Mouse (Mus musculus) hindbrain, embryonic 16.5 days (tissue): ENCODE data around the gene Pcgf5. TPM values are rescaled to one million over a fixed set of nuclear protein-coding genes. Genes with fewer than 3 reads are reported as not detected.
A peak's percentile ranks its signal among the peaks of the same experiment; 100 is the strongest.

ENCODE experiments used
- ATAC-seq: fragments of 200-750 bp; cut with Nextera tagmentation; 2 replicates; pipeline ENCODE4 v1.8.0; 2017; ENCODE audit warnings: moderate TSS enrichment, moderate library complexity
- H3K27ac ChIP-seq: fragments of 300-500 bp; sonication (generic); 2 replicates; pipeline ENCODE4 v1.5.1; 2014; ENCODE audit warnings: low read depth, mild to moderate bottlenecking, control low read depth, low read length, moderate library complexity
- H3K27me3 ChIP-seq: fragments of 300-500 bp; sonication (generic); replicated peaks from 2 replicates; pipeline ENCODE4 v1.6.1; 2014; ENCODE audit warnings: low read length; ENCODE audit not compliant: control insufficient read depth, insufficient read depth
- H3K36me3 ChIP-seq: fragments of 300-500 bp; sonication (generic); 2 replicates; pipeline ENCODE4 v1.6.1; 2014; ENCODE audit warnings: mild to moderate bottlenecking, low read length, moderate library complexity, mixed read lengths; ENCODE audit not compliant: control insufficient read depth, insufficient read depth
- H3K4me1 ChIP-seq: fragments of 300-500 bp; sonication (generic); 2 replicates; pipeline ENCODE4 v1.6.1; 2014; ENCODE audit warnings: low read depth, low read length; ENCODE audit not compliant: control insufficient read depth, insufficient read depth
- H3K4me2 ChIP-seq: fragments of 300-500 bp; sonication (generic); 2 replicates; pipeline ENCODE4 v1.6.1; 2014; ENCODE audit warnings: mild to moderate bottlenecking, low read length, control low read depth, moderate library complexity
- H3K4me3 ChIP-seq: fragments of 300-500 bp; sonication (generic); 2 replicates; pipeline ENCODE4 v1.5.1; 2014; ENCODE audit warnings: mild to moderate bottlenecking, low read length, control low read depth, moderate library complexity
- H3K9ac ChIP-seq: fragments of 300-500 bp; sonication (generic); 2 replicates; pipeline ENCODE4 v1.6.1; 2014; ENCODE audit warnings: low read depth, mild to moderate bottlenecking, control low read depth, low read length, moderate library complexity
- H3K9me3 ChIP-seq: fragments of 300-500 bp; sonication (generic); 2 replicates; pipeline ENCODE4 v1.6.1; 2014; ENCODE audit warnings: mild to moderate bottlenecking, low read length, moderate library complexity; ENCODE audit not compliant: control insufficient read depth
- WGBS: fragments of 180-500 bp; shearing (Covaris S2); extraction: QIAGEN DNeasy Blood & Tissue Kit; methylation state at CpG from one replicate; pipeline ENCODE4 v1.1.7; 2014; 5-methylcytosine and 5-hydroxymethylcytosine counted together
- polyA plus RNA-seq: library from polyadenylated mRNA; unstranded; fragments of >200 nt; fragmentation: Nextera tagmentation; extraction: Ambion mirVana; gene quantifications from 2 replicates; pipeline ENCODE4 v1.2.1, GENCODE M21; 2015

Gene Pcgf5
- polyA plus RNA-seq, 1 experiment from 2014 or later, result 7.2 TPM

DNA sequence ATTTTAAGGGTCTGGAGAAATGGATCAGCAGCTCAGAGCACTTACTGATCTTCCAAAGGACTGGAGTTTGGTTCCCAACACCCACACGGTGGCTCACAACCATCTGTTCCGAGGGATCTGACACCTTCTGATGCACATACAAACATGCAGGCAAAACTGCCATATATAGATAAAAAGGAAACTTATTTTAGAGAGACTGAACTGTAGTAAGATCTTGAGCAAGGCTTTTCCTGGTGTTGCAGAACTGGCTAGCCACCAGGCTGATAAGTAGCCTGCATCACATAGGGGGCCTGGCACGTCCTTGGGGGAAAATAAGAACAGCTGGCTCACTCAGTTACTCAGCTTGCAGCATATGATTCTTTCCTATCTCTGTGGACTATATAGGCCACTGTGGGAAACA, 147.4 kb downstream of the Pcgf5 start:
- Histone ChIP-seq H3K36me3 (no peaks in the 10 kb centered on the region), H3K27ac (no peak overlapping the region), H3K4me3 (no peak overlapping the region), H3K9me3 (no peaks in the 10 kb centered on the region), H3K9ac (no peak overlapping the region), H3K4me1 (no peaks in the 10 kb centered on the region), H3K27me3 (no peaks in the 10 kb centered on the region), H3K4me2 (no peak overlapping the region)
- ATAC-seq, result no peak
- WGBS, result 82% methylated on average over 3 of the region's 3 CpGs

DNA sequence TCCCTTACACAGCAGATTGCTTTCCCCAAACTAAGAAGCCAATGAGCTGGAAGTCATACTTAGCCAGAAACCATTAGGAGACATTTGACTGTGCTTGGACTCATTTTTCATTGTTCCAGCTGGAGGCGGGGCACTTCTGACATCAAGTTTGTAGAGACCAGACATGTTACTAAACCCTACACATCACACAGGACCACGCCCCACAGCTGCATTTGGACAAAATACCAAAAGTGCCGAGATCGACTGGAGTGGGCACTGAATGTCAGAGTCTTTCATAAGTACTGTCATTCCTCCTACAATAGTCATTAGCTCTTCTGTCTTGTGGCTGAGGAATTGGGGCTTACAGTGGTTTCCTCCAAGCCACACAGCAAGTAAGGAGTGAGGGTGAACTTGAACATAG, 148.4 kb downstream of the Pcgf5 start:
- Histone ChIP-seq H3K27me3 (no peaks in the 10 kb centered on the region), H3K27ac (no peak overlapping the region), H3K4me2 (no peak overlapping the region), H3K9me3 (no peaks in the 10 kb centered on the region), H3K4me1 (no peaks in the 10 kb centered on the region), H3K36me3 (no peaks in the 10 kb centered on the region), H3K4me3 (no peak overlapping the region), H3K9ac (no peak overlapping the region)
- ATAC-seq, result 0 out of 2 replicates have a peak, but pooled peaks have one; percentile 2
- 83% methylated on average over 4 of the region's 4 CpGs for WGBS

DNA sequence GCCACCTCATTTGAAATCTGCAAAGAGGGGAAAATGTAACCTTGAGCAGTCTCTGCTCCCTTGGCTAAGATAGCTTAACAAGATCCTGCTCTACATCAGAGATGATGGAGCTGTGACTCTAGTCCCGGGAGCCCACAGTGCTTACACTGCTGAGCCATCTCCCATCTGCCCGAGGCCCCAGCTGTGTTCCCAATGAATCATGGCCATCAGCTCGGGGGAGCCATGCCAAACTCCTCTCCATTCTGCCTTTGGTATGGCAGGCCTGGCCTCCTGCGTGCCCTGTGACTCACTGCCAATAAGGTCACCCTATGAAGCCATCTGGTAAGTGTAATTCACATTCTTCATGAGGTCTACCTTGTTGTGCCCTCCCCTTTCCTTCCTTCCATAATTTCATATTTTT, 149.0 kb downstream of the Pcgf5 start:
- Histone ChIP-seq H3K9me3 (no peaks in the 10 kb centered on the region), H3K4me1 (no peaks in the 10 kb centered on the region), H3K9ac (no peak overlapping the region), H3K27ac (no peak overlapping the region), H3K4me3 (no peak overlapping the region), H3K36me3 (no peaks in the 10 kb centered on the region), H3K4me2 (no peak overlapping the region), H3K27me3 (no peaks in the 10 kb centered on the region)
- 0 out of 2 replicates have a peak, but pooled peaks have one; percentile 48 for ATAC-seq
- 65% methylated on average over 4 of the region's 4 CpGs for WGBS

DNA sequence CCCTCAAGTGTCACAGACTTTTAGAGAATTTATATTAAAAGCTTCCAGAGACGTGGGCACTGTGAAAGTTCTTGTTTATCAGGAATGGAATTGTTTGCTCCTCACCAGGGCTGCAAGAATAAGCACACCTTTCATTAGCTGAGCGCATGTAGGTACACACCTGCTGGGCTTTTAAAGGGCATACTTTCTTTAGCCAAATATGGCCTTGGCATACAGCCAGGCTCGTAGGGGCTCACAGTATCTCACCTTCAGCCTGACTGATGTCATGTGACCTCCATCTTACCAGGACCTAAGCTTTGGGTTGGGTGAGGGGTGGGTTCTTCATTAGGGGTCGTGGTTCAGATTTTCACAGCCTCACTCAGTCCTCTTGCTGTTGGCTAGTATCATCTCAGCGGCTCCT, 149.6 kb downstream of the Pcgf5 start:
- WGBS, result 83% methylated on average over 5 of the region's 5 CpGs
- no peak overlapping the region for H3K9ac ChIP-seq
- no peaks in the 10 kb centered on the region for H3K36me3 ChIP-seq
- H3K9me3 ChIP-seq, result no peaks in the 10 kb centered on the region
- H3K4me1 ChIP-seq, result no peaks in the 10 kb centered on the region
- no peak overlapping the region for H3K27ac ChIP-seq
- H3K27me3 ChIP-seq, result no peaks in the 10 kb centered on the region
- no peak overlapping the region for H3K4me2 ChIP-seq
- no peak overlapping the region for H3K4me3 ChIP-seq
- no peak for ATAC-seq

DNA sequence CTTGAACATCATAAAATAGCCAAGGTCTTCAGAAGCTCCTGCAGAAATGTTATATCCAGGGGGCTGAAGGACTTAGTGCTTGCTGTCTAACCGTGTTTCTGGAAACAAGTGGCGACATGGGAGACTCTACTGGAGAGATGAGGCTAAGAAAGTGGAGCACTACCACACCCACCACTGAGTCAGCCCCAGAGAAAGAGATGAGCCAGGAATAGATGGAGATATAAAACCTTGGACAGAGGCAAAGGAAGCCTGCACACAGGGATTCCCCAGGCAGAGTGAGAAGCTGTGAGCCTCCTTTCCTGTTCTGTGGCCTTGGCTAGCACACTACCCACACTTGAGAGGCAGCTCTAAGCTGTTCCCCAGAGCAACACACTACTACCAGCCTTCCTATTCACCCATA, 156.6 kb downstream of the Pcgf5 start:
- 92% methylated on average over 2 of the region's 2 CpGs for WGBS
- ATAC-seq, result no peak
- H3K4me1 ChIP-seq, result no peaks in the 10 kb centered on the region
- H3K27ac ChIP-seq, result no peak overlapping the region
- H3K27me3 ChIP-seq, result no peaks in the 10 kb centered on the region
- H3K9ac ChIP-seq, result no peak overlapping the region
- H3K9me3 ChIP-seq, result no peaks in the 10 kb centered on the region
- no peaks in the 10 kb centered on the region for H3K36me3 ChIP-seq
- no peak overlapping the region for H3K4me3 ChIP-seq
- no peak overlapping the region for H3K4me2 ChIP-seq

Other genes with a start within 250 kb of the Pcgf5 start
- gene Ankrd1, start 228.2 kb upstream of the Pcgf5 start, polyA plus RNA-seq, result 0.11 and 0.16 TPM in 2 replicates
- 8.6 and 8.8 TPM in 2 replicates for gene Hectd2, start 206.3 kb downstream of the Pcgf5 start, polyA plus RNA-seq